Mouse (Mus musculus): ENCODE measurements around the gene Ncam1.

Ncam1 gene

GRCm38 (mm10) chr9:49542593-49542992 is 256.1 kb downstream of the Ncam1 start:
- no peak for DNase-seq

GRCm38 (mm10) chr9:49537814-49538213 is 260.9 kb downstream of the Ncam1 start:
- no peak for DNase-seq

- no peak for DNase-seq
These were observed 262.1 kb downstream of the Ncam1 start for GRCm38 (mm10) chr9:49536593-49536992.

GRCm38 (mm10) chr9:49534958-49535357 is 263.8 kb downstream of the Ncam1 start:
- no peak for DNase-seq

GRCm38 (mm10) chr9:49533912-49534491 is 264.7 kb downstream of the Ncam1 start:
- no peak for DNase-seq

- DNase-seq, result no peak
These were observed 265.3 kb downstream of the Ncam1 start for GRCm38 (mm10) chr9:49533455-49533854.

GRCm38 (mm10) chr9:49531833-49532232 is 266.9 kb downstream of the Ncam1 start:
- DNase-seq, result no peak

GRCm38 (mm10) chr9:49531257-49531656 is 267.5 kb downstream of the Ncam1 start:
- no peak for DNase-seq

- DNase-seq, result no peak
These were observed 268.0 kb downstream of the Ncam1 start for GRCm38 (mm10) chr9:49530739-49531138.

- no peak for DNase-seq
These were observed 269.3 kb downstream of the Ncam1 start for GRCm38 (mm10) chr9:49529366-49529959.

- peak; percentile 48 to 64 for DNase-seq
These were observed 269.8 kb downstream of the Ncam1 start for GRCm38 (mm10) chr9:49528943-49529342.

GRCm38 (mm10) chr9:49528026-49528425 is 270.7 kb downstream of the Ncam1 start:
- DNase-seq, result no peak

- no peak for DNase-seq
These were observed 271.4 kb downstream of the Ncam1 start for GRCm38 (mm10) chr9:49527340-49527739.

- no peak for DNase-seq
These were observed 274.0 kb downstream of the Ncam1 start for GRCm38 (mm10) chr9:49524721-49525120.

- no peak for DNase-seq
These were observed 274.8 kb downstream of the Ncam1 start for GRCm38 (mm10) chr9:49523881-49524280.

GRCm38 (mm10) chr9:49514306-49514705 is 284.4 kb downstream of the Ncam1 start:
- DNase-seq, result no peak

GRCm38 (mm10) chr9:49510666-49511065 is 288.1 kb downstream of the Ncam1 start:
- no peak for DNase-seq

GRCm38 (mm10) chr9:49509628-49510027 is 289.1 kb downstream of the Ncam1 start:
- no peak for DNase-seq

- no peak for DNase-seq
These were observed 289.6 kb downstream of the Ncam1 start for GRCm38 (mm10) chr9:49509094-49509493.

GRCm38 (mm10) chr9:49507829-49508585 is 290.7 kb downstream of the Ncam1 start:
- DNase-seq, result no peak

- no peak for DNase-seq
These were observed 294.1 kb downstream of the Ncam1 start for GRCm38 (mm10) chr9:49504658-49505057.

- no peak for DNase-seq
These were observed 296.5 kb downstream of the Ncam1 start for GRCm38 (mm10) chr9:49502245-49502644.

GRCm38 (mm10) chr9:49499878-49500277 is 298.8 kb downstream of the Ncam1 start:
- no peak for DNase-seq

- peak; percentile 50 to 69 for DNase-seq
These were observed 304.6 kb downstream of the Ncam1 start for GRCm38 (mm10) chr9:49493979-49494649.

Measured in cerebellum, postnatal 36 days (tissue).